Mouse (Mus musculus): ENCODE results near the gene Baiap2.

Gene Baiap2

GRCm38 (mm10) chr11:119947897-119948296 is 5.3 kb downstream of the Baiap2 start:
- DNase-seq (ENCODE audit: low spot score) = no peak

DNA sequence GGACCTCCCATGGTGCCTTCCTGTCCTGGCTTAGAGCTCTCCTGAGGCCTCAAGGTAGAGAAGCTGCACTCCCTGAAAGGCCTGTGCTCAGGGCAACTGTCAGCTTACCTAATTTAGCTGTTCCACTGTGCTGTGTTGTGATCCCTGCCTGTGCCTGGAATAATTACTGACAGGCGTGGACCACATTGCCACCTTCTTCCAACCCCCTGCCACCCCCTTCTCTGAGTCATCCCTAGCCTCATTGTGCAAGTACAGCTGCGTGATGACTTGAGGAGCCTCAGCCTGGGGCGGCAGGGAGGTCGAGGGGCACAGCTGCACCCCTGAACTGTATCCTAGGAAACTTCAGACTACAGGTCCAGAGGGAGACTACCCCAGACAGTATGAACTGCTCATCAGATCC is 5.7 kb downstream of the Baiap2 start:
- no peak for DNase-seq (ENCODE audit: low spot score)

DNA sequence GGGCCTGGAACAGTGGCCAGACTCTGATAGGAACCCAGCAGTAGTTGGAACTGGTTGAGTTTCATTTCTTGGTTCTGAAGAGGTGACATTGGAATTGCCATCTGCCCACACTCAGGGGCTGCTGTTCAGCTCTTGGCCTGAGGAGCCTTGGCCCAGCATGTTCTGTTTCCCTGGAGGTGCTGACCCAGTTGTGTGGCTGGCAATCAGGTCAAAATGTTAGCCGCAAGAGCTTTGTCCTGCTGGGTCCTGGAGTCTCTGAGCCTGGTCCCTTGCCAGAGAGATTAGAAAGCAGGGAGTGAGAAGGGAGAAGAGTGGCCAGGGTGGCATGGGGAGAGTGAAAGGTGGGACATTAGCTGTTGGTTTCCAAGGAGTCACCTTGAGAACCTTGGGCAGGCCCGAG is 6.2 kb downstream of the Baiap2 start:
- no peak for DNase-seq (ENCODE audit: low spot score)

GRCm38 (mm10) chr11:119950535-119950934 is 8.0 kb downstream of the Baiap2 start:
- DNase-seq (ENCODE audit: low spot score) = no peak

DNA sequence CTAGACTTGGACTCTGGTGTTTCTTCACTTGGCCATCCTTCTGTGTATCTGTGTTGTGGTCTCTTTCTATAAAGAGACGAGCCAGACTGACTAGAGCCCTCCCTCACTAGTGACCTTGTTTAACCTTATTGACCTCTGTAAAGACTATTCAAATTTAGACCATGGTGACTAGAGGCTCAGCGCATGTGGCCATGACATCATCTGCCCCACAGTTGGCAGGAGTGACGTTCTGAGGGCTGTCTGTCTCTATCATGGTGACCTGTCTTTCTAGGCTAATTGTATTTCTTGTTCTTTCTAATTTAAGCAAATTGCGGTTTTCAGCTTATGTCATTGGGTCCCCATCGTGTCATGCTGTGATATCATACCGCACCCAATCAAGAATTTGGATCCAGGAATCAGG is 8.8 kb downstream of the Baiap2 start:
- DNase-seq (ENCODE audit: low spot score) = no peak

DNA sequence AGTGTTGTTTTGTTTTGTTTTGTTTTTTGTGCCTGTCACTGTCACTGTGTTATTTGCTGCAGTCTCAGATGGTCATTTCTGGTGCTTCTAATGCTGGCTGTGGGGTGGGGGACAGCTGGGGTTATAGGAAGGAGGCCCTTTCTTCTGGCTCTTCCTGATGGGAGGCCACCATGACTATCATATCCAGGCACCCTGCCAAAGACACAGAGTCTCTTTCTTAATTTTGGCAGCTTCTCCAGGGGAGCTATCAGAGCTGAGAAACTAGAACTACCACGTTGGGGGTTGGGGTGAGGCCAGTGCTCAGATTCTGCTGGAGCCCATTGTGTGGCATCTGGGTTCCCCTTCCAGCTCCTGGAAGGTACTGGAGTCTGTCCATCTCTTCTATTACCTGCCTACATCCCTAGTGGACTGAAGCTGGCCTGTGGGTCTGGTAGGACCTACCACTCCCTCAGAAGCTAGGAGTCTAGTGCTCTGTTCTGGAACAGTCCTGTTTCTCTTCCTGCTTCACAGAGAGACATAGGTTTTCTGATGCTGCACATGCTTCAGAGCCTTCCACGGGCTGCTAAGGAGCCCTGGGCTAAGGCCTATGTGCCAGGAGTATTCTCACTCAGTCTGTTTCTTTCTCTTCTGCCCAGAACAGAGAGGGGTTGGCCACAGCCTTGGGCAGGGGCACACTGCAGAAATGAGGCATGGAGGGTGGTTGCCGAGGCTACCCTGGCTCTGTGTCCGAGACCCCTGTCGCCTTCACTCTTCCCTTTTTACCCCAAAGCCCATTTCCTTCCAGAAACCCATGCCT is 10.1 kb downstream of the Baiap2 start:
- DNase-seq (ENCODE audit: low spot score) = no peak

DNA sequence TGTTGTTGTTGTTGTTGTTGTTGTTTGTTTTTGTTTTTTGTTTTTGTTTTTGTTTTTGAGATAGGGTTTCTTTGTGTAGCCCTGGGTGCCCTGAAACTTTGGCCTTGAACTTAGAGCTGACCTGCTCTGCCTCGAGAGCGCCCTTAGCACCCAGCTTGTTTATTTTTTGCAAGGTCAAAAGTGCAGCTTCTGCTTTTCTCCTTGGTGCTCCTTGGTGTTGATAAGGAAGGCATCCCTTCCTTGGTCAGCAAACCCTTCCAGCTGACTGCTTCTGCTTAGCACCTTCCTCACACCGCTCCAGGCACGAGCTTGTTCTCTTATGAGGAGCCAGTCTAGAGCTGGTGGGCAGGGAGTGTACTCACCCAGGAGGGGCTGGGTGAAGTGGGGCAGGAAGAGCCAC is 11.7 kb downstream of the Baiap2 start:
- no peak for DNase-seq (ENCODE audit: low spot score)

- DNase-seq (ENCODE audit: low spot score) = no peak
Measured at GRCm38 (mm10) chr11:119954749-119955337, 12.3 kb downstream of the Baiap2 start.

GRCm38 (mm10) chr11:119955432-119955831 is 12.9 kb downstream of the Baiap2 start:
- DNase-seq (ENCODE audit: low spot score) = no peak

DNA sequence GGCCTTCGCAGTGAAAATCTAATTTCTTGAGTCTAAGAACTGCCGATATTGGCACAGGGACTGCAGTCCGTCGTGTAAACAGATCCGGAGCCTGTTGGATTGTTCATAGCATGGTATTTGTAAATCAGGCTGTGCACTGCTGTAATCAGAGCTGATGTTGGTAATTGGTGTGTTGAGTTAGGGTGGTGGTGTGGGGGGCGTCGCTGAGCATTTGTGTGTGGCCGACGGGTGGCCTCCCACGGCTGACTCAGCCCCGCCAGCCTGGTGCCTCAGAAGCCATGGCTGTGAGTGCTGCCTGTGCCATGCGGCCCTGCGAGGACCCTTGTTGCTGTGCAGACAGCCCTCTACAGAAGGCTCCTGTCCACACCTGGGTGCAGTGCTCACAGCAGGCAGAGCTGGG is 14.0 kb downstream of the Baiap2 start:
- DNase-seq (ENCODE audit: low spot score) = no peak

GRCm38 (mm10) chr11:119958856-119959255 is 16.3 kb downstream of the Baiap2 start:
- DNase-seq (ENCODE audit: low spot score) = no peak

GRCm38 (mm10) chr11:119959714-119960113 is 17.2 kb downstream of the Baiap2 start:
- no peak for DNase-seq (ENCODE audit: low spot score)

GRCm38 (mm10) chr11:119960671-119961070 is 18.1 kb downstream of the Baiap2 start:
- DNase-seq (ENCODE audit: low spot score) = no peak

DNA sequence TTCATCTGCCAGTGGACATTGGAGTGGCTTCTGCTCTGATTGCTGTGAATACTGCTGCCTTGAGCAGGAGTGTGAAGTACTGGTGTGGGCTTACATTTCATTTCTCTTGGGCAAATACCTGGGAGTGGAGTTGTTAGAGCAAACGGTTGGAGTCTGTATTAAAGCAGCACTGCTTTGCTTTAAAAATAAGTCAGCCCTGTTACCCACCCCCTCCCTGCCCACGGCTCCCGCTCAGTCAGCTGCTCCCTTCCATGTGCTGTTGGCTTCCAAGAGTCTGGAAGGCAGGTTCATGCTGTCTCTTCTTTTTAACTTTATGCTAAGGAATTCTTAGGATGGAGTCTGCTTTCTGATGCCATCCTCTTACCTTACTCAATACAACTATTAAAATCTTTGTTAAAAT is 18.9 kb downstream of the Baiap2 start:
- no peak for DNase-seq (ENCODE audit: low spot score)

DNA sequence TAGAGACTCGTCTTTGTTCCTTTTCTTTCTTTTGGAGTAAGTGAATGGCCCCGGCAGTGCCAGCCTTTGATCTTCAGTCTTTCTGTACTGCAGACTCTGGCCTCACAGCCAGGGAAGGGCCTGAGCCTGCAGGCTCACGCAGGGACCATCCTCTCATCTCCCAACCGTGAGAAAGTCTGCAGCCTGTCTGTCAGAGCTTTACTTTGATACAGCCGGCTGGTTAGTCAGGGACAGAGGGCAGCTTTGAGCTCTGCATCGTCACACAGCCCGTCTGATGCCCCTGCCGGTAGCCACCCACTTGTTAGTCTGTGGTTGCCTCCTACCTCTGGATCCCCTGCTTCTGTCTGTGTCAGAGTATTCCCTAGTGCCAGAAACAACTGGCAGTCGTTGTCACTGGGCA is 22.5 kb downstream of the Baiap2 start:
- DNase-seq (ENCODE audit: low spot score) = no peak

- DNase-seq (ENCODE audit: low spot score) = no peak
Measured at GRCm38 (mm10) chr11:119966294-119966693, 23.7 kb downstream of the Baiap2 start.

DNA sequence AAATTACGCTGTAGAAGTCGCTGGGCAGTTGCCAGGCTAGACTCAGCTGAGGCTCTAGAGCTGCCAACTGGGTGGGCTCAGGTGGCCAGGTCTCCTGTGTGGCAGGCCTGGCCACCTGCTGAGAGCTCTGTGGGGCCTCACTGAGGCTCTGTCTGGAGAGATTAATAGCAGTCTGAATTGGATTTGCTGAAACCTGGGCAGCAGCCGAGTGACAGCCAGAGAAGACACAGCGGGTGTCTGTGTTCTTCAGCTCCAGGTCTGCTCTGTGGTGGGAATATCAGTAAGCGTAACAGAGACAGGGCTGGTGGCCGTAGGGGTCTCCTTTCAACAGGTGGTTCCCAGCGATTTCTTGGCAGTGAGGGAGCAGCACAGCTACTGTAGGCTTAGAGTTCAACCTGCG is 24.8 kb downstream of the Baiap2 start:
- DNase-seq (ENCODE audit: low spot score) = no peak

GRCm38 (mm10) chr11:119967892-119968291 is 25.3 kb downstream of the Baiap2 start:
- no peak for DNase-seq (ENCODE audit: low spot score)

DNA sequence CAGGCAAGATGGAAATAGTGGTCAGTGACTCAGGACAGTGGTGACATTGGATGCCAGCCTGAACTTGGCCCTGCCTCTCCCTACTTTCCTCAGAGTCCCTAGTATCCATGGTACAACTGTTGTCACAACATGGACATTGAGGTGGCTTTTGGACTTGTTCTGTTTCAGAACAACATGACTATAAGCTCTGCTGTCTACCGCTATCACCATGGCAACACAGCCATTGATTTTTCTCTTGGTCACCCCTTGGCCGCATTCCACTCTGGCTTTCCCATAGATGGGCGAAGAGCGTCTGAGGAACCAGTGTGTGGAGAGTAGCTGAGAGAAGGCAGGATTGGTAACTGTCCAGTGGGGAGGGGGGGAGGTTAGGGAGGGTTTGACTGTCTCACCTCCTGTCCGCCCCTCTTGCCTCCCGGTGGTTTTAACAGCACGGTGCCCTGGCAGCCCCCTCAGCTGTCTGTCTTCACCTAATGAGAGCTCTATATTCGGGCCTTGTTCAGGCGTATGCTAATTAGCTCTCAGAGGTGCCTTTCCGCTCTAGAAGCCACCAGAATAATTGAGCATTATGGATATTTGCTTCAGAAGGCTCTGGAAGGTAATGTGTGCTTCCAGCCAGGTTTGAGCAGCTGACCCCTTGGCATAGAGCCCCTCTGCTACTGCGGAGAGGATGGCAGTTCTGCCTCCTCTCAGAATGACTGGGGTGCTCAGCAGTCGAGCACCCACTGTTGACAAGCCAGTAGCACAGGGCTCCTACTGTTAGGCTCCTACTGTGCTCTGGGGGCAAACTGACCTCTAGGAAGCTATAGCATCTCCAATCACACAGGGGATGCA is 27.7 kb downstream of the Baiap2 start:
- DNase-seq (ENCODE audit: low spot score) = no peak

DNA sequence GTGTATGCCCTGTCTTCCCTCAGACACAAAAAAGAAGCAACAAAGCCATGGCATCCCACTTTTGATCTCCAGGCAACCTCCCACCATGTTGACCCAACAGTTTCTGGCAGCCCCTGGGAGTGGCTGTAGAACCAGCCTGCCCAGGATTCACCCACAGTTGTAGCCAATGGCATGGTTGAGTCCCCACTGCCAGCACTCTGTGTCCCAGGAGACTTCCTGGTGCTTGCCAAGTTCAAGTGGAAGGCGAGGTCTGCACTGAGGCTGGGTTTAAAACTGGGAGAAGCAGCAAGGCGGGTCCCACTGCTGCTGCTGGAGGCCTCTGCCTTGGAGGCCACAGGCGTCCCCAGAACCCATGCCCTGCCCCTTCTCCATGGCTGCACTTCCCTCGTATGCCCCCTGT is 31.2 kb downstream of the Baiap2 start:
- no peak for DNase-seq (ENCODE audit: low spot score)

- no peak for DNase-seq (ENCODE audit: low spot score)
Measured at GRCm38 (mm10) chr11:119975739-119976501, 33.4 kb downstream of the Baiap2 start.

GRCm38 (mm10) chr11:119978701-119979100 is 36.1 kb downstream of the Baiap2 start:
- DNase-seq (ENCODE audit: low spot score) = no peak

Measured in urinary bladder, postnatal 10 days (tissue).